18 mouse cellular contexts compared by ENCODE assay signal in the genomic region with DNA sequence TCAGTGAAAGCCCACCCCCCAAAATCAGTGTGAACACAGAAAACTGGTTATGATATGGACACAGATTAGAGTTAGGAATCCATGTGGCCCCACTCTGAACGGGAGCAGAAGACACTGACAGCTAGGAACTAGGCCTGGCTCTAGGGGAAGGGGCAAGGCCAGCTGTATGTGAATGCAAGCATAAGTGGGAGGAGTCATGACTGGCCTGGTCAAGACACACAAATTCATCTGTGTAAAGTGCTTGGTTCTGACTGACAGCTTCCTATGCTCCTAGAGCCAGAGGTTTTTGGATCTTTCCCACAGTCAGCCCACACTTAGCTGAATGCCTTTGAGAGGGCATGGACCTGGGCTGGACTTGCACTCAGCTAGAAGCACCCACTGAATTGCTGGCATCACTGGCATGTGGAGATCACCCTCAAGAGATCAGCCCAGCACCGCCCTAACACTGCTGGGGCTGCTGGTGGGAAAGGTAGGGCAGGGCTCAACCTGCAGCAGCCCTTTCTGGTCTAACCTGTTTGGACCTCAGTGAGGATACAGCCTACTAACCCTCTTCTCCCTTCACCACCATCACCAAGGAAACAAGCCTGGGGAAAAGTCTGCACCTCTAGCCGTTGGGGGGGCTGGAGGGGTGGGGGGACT.
DNase-seq lines count a peak whose midpoint lies in the region; ATAC-seq lines count a peak whose summit lies in the region.
"Had no signal": no experiment of that assay in that cellular context is flagged by ENCODE, and none has a peak within 500 bp of the region (broad histone marks: within the 10 kb centered on the region; RNA-seq: fewer than 3 reads in every experiment).

No protein-coding gene starts in this region.

- H3K27me3 ChIP-seq in embryonic facial prominence, embryonic 15.5 days = no peaks in the 10 kb centered on the region
- H3K27me3 ChIP-seq in lung, embryonic 16.5 days (ENCODE audit: control insufficient read depth, insufficient read depth, low read depth, low read length) = no peaks in the 10 kb centered on the region
- H3K27me3 ChIP-seq: heart, embryonic 13.5 days had no signal

- H3K4me3 ChIP-seq in embryonic facial prominence, embryonic 15.5 days (replicated peaks) = no peak overlapping the region
- H3K4me3 ChIP-seq in lung, embryonic 16.5 days (ENCODE audit: low read length) = no peak overlapping the region
- H3K4me3 ChIP-seq: erythroblast, embryonic 14.5 days; heart, embryonic 13.5 days; hindbrain, embryonic 10.5 days had no signal

- peak; percentile 60; the same call in 1 of the 2 replicates for ATAC-seq in embryonic facial prominence, embryonic 15.5 days (ENCODE audit: insufficient number of reproducible peaks, low FRiP score, low TSS enrichment, low read depth)
- peak; percentile 93 for ATAC-seq in lung, embryonic 16.5 days (ENCODE audit: low read depth)
- ATAC-seq: activated CD4-positive, CD25-positive, alpha-beta regulatory T cell, adult 4 months; forebrain, postnatal 0 days; liver, postnatal 0 days had no signal

- H3K4me2 ChIP-seq in embryonic facial prominence, embryonic 15.5 days (replicated peaks) = no peak overlapping the region
- H3K4me2 ChIP-seq in lung, embryonic 16.5 days (ENCODE audit: low read depth, low read length) = no peak overlapping the region
- H3K4me2 ChIP-seq: heart, embryonic 13.5 days had no signal

- H3K27ac ChIP-seq in embryonic facial prominence, embryonic 15.5 days (replicated peaks) = no peak overlapping the region
- H3K27ac ChIP-seq in lung, embryonic 16.5 days (ENCODE audit: low read length) = peak overlapping the region; percentile 59
- H3K27ac ChIP-seq: heart, embryonic 13.5 days; hindbrain, embryonic 10.5 days had no signal

- H3K9ac ChIP-seq in embryonic facial prominence, embryonic 15.5 days = no peak overlapping the region
- H3K9ac ChIP-seq in lung, embryonic 16.5 days (ENCODE audit: low read length) = no peak overlapping the region
- H3K9ac ChIP-seq: forebrain, postnatal 0 days; heart, embryonic 13.5 days; liver, postnatal 0 days had no signal

- peak; percentile 57 to 63 for DNase-seq in lung, adult 18-20 months
- DNase-seq in lung, postnatal 14 days = no peak
- DNase-seq in urinary bladder, postnatal 25 days (ENCODE audit: low spot score) = peak; percentile 20
- no peak for DNase-seq in testis, postnatal 10 days (ENCODE audit: low spot score)
- DNase-seq in thymus, postnatal 25 days = no peak
- DNase-seq: forebrain, postnatal 0 days; gastrocnemius, postnatal 25 days; kidney, adult 18-20 months; layer of hippocampus, adult 9-11 months; liver, postnatal 0 days; midbrain, embryonic 14.5 days; right cerebral cortex, postnatal 25 days had no signal

- H3K36me3 ChIP-seq in embryonic facial prominence, embryonic 15.5 days = no peaks in the 10 kb centered on the region
- H3K36me3 ChIP-seq in lung, embryonic 16.5 days (ENCODE audit: control insufficient read depth, insufficient read depth, low read length) = no peaks in the 10 kb centered on the region
- H3K36me3 ChIP-seq: heart, embryonic 13.5 days; hindbrain, embryonic 10.5 days had no signal

- WGBS in embryonic facial prominence, embryonic 15.5 days = 54% methylated on average over 2 of the region's 3 CpGs
- WGBS in lung, embryonic 16.5 days = 49% methylated on average over 2 of the region's 3 CpGs

- H3K4me1 ChIP-seq in embryonic facial prominence, embryonic 15.5 days = peaks cover 3% of the 10 kb centered on the region; the same call in 1 of the 2 replicates
- peaks cover 8% of the 10 kb centered on the region for H3K4me1 ChIP-seq in lung, embryonic 16.5 days (replicated peaks; ENCODE audit: control insufficient read depth, insufficient read depth, low read length)
- H3K4me1 ChIP-seq: hindbrain, embryonic 10.5 days had no signal

- H3K9me3 ChIP-seq in embryonic facial prominence, embryonic 15.5 days (replicated peaks) = no peaks in the 10 kb centered on the region
- no peaks in the 10 kb centered on the region for H3K9me3 ChIP-seq in lung, embryonic 16.5 days (ENCODE audit: control insufficient read depth, low read length)
- H3K9me3 ChIP-seq: heart, embryonic 13.5 days; hindbrain, embryonic 10.5 days had no signal

Comparison
In these comparisons a context has a peak if more than half of its experiments do, and no peak if none do; other contexts are left out.
1. DNase-seq: peak in lung, adult 18-20 months (2 of 2) and urinary bladder, postnatal 25 days (single experiment); none in lung, postnatal 14 days (single experiment), testis, postnatal 10 days (single experiment) and thymus, postnatal 25 days (single experiment).